Mouse (Mus musculus) gonadal fat pad, adult 2 months (tissue): ENCODE results near the gene Catip. TPM values are rescaled to one million over a fixed set of nuclear protein-coding genes. Genes with fewer than 3 reads are reported as not detected.
"Not testable (repeated sequence)": the region's sequence is repeated elsewhere in the genome, so short reads cannot be mapped to it uniquely, and the experiment has no call there.

ENCODE experiments used
- DNase-seq: peaks from one replicate; pipeline ENCODE4 v3.0.0-alpha.2; 2012; ENCODE audit warnings: low read depth
- polyA plus RNA-seq: library from polyadenylated mRNA; depleted of rRNA; stranded (reverse); fragments of >200 nt; gene quantifications from 2 replicates; pipeline ENCODE4 v1.2.3, GENCODE M21; 2012; rRNA removed

Gene Catip
- 1.8 and 2.3 TPM in 2 replicates for polyA plus RNA-seq

DNA sequence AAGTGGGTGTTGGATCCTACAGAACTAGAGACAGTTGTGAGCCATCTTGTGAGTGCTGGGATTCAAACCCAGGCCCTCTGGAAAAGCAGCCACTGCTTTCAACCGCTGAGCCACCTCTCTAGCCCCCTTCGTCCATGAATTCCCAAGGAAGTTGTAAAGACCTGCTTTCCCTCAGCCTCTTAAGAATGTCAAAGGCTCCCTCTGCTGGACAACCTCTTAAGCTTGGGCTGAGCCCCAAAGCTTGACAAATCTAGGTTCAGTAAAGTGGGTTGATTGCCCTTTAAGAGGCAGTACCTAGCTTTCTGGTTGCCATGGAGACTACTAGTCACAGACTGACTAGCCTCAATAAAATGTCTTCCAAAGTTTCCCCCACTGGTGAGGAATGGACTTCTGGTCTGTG is at the start of gene Catip:
Gene Catip, plus strand, starts transcription at position 297 of the 400 bp plus-strand sequence.
- DNase-seq = no peak

DNA sequence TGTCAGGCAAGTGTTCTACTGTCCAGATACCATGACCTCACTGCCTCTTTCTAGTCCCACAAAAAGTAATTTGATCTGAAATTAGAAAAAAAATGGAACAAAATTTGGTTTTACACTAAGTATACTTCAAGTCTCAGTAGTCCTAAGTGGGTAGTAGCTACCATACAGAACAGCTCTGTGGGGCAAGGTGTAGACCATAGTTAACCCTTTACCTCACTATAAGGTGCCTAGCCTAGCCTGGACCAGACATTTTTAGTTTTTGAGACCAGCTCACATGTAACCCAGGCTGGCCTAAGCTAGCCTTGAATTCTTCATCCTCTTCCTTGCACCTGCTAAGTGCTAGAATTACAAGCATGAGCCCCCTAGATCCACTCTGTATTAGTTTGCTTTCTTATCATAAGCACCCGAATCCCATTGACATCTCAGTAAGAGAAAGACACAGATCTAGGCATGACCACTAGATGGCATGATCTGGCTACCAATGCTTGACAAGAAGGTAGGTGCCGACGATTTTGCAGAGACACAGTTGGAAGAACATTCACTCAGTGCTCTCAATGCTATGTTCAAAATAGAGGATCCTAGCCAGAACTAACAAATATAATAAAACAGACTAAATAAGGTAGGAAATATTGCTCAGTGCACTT is 48.7 kb upstream of the Catip start:
- no peak for DNase-seq

- no peak for DNase-seq
Observed at GRCm38 (mm10) chr1:74314796-74315195, 47.1 kb upstream of the Catip start.

GRCm38 (mm10) chr1:74316114-74316827 is 45.6 kb upstream of the Catip start:
- no peak for DNase-seq

DNA sequence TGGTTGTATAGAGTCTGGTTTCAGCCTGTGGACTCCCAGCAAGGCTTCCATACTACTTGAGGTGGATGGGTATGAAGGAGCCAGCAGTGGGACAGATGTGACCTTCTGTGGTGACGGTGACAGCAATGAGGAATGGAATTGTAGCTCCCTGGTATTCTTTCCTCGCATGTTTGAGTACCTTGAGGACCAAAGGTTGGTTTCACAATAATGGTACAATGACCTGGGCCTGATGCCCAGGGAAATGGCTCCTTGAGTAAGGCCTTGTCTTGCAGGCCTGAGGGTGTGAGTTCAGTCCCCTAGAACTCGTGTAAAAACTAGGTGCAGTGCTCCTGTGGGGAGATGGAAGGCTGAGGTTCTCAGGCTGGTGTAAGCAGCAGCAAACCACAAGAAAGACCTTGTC is 43.2 kb upstream of the Catip start:
- no peak for DNase-seq

DNA sequence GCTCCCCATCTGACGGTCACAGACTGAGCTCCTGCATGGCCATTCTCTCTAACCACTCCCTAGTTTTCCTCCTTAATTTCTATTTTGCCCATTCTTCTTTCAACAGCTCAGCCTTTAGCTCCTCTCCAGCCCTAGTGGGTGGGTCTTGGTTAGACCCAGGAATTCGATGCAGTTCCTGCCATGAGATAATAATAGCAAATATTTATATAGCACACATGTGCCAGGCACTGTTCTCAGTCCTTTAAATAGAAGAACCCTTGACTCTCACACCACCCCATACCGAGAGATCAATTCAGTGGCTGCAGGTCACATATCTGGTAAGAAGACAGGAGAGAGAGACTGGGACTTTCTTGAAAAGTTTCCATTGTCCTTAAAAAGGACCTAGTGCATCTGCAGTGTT is 40.5 kb upstream of the Catip start:
- no peak for DNase-seq

GRCm38 (mm10) chr1:74326916-74327315 is 35.0 kb upstream of the Catip start:
- DNase-seq = not testable (repeated sequence)

DNA sequence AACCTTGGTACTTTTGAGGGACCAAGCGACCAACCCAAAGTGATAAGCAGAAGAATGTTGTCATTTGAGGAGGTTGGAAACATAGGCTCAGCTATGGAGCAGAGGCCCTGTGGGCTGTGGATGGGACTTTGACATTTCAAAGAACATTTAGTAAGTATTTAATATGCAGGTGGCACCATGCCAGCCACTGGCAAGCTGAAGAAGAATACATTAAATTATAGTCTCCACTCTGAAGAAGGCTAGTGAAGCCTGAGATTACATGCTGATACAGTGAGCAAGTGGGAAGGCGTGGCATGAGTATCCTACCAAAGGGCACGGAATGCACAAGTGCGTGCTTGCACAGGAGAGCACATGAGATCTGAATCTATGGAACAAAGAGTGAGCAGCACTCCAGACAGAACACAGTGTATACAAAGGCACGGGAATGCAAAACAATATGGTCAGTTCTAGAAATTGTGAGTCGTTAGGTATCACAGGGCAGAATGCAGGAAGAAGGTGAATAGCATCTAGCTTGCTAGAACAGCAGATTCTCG is 31.9 kb upstream of the Catip start:
- DNase-seq = no peak

- DNase-seq = peak; percentile 80
Observed at GRCm38 (mm10) chr1:74331046-74331681, 30.7 kb upstream of the Catip start.

DNA sequence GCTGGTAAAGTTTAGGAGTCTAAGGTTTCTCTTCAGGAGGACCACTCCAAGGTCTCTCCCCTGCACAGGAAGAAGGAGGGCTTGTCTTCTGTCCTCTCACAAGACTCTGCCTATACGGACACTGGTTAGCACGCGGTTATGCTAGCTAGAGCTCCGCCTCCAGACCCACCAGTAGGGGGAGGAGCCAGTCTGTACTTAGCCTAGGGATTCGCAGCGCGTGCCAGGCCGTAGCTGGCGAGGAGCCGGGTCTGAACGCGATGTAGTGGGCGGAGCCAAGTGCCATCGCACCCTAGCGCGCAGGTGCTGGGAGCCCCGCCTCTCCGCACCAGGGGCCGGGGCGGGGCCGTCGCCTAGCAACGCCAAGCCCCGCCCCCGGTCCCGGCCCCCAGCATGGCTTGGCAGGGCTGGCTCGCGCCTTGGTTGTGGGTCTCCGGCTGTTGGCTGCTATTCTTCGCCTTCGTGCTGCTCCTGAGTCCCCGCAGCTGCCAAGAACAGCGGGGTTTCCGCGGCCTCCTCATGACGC is 29.6 kb upstream of the Catip start:
- peak; percentile 75 for DNase-seq

- DNase-seq = no peak
Observed at GRCm38 (mm10) chr1:74332930-74333329, 29.0 kb upstream of the Catip start.

DNA sequence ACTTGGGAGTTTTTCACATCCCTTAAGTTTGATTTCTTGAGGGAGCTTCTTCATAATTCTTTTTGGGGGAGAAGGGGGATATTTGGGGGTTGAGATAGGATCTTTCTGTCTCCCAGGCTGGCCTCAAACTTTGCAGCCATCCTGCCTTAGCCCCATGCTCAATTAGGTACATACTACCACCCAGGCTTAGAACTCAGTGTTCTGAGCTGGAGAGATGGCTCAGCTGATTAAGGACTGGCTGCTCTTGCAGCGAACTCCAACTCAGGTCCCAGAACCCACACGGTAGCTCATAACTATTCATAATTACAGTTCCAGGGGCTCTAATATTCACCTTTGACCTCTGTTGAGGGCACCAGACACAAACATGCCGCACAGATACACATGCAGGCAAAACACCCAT is 27.3 kb upstream of the Catip start:
- DNase-seq = no peak

DNA sequence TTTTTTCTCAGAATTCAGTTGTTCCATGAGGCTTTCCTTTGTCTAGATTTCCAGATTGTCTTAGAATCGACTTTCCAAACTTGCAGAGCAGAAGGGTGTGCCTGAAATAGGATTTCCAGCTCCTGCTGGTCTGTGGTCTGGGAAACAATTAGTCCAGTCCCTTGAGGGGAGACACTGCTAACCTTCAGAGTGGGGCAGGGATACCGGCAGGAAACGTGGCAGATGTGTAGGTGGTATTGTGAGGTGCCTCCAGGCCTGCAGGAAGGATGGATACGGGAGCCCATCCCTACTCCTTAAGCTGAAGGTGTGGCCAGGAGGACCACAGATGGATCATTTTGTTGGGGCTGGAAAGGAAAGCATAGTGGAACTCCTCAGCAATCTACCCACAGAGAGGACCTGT is 26.9 kb upstream of the Catip start:
- no peak for DNase-seq

- no peak for DNase-seq
Observed at GRCm38 (mm10) chr1:74335436-74336170, 26.3 kb upstream of the Catip start.

DNA sequence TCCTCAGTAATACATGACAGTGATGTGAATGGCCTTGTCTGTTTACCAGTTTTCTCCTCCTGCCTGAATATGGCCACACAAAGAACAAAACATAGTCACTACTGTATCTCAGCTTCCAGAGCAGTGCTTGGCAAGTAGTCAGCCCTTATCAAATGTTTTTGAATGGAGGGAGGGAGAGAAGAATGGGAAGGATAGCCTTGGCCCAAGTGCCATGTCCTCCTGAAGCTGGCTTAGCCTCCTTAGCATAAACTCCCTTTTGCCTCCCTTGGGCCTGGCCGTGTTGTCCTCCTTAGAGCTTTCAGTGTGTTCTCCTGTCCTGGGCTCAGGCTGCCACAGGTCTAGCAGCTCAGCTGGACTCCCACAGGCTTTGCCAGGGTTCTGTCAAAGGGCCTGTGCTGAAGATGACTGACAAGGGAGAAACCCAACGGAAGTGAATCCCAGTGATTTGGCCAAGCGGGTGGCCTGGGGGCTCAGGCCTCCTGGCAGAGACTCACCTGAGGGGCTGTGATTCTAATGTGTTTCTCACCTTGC is 24.6 kb upstream of the Catip start:
- no peak for DNase-seq

DNA sequence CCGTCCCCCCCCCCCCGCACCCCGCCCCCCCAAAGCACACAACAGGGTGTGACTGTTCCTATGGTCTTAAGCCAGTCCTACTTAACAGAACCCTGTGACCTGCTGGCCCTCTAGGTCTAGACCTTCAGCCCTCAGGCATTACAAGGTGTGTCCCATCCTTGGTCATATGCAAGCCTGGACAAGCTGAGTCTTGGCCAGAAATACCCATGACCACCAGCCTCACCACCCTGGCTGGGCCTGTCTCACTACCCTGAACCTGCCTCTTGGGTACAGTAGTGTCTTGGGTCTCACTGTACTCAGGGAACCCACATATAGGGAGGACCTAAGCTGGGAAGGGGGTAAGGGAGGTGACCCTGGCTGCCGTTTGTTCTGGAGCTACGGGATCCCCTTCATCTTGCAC is 23.9 kb upstream of the Catip start:
- DNase-seq = no peak

DNA sequence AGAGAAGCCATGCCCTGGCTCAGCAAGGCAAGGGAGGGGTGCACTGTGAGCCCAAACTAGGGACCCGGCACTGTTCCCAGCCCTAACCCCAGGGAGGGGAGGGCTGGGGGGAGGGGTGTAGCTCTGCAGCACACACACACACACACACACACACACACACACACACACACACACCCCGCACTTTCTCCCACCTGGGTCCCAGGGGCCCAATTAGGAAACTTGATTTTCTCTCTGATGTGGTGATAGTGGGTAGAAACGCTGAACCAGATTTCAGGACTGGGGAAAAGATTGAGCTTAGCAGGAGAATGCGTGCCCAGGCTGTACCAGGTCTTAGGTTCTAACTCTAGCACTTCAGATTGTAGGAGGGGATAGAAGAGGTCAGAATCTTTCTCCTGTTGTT is 23.3 kb upstream of the Catip start:
- no peak for DNase-seq

GRCm38 (mm10) chr1:74339917-74340316 is 22.0 kb upstream of the Catip start:
- no peak for DNase-seq

GRCm38 (mm10) chr1:74340361-74340764 is 21.5 kb upstream of the Catip start:
- DNase-seq = peak; percentile 74

- DNase-seq = not testable (repeated sequence)
Observed at GRCm38 (mm10) chr1:74340992-74341391, 20.9 kb upstream of the Catip start.

GRCm38 (mm10) chr1:74341898-74342297 is 20.0 kb upstream of the Catip start:
- DNase-seq = no peak

DNA sequence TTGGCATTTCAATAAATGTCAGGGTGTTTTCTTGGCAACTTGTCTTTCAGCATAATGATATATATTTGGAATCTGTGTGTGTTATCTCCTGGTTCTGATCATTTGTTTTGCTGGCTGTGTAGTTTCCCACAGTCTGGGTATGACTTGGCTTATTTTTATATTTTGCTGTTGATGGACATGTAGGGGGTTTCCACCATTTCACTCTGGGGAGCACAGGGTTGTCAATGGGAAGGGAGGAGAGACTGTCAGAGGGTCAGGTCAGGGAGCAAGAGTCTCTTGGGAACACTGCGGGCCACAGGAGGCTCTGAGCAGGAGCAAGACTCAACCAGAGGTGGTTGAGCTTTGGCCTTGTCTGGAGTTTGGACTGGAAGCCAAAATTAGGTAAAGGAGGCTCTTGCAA is 19.6 kb upstream of the Catip start:
- DNase-seq = no peak
